Mouse (Mus musculus) adrenal gland (tissue): ENCODE data around the gene Npepl1.

Source experiments
- intact Hi-C: fragments of 180-260 bp; cut with DNase I; formaldehyde crosslinking; loops from one replicate; pipeline ENCODE4 v1.15.1; 2025

The Npepl1 gene

GRCm38 (mm10) chr2:174107375-174107774 lies 2.8 kb upstream of the Npepl1 start:
- intact Hi-C loops: no loop called here

GRCm38 (mm10) chr2:174110783-174111549 lies 817 bp downstream of the Npepl1 start:
- intact Hi-C loops: loop anchor here (1.0 to 10.0 kb wide), 2 partner anchors 35 to 526 kb away; partner anchors contain the start of gene Stx16

- intact Hi-C loops: loop anchor here (10.0 kb wide), 1 partner anchor 528 kb away; no protein-coding TSS in a partner anchor
These were observed 2.8 kb downstream of the Npepl1 start for GRCm38 (mm10) chr2:174112931-174113330.

GRCm38 (mm10) chr2:174114148-174114864 lies 4.2 kb downstream of the Npepl1 start:
- intact Hi-C loops: loop anchor here (10.0 kb wide), 1 partner anchor 530 kb away; no protein-coding TSS in a partner anchor

GRCm38 (mm10) chr2:174116929-174117328 lies 6.8 kb downstream of the Npepl1 start:
- intact Hi-C loops: loop anchor here (10.0 kb wide), 1 partner anchor 532 kb away; no protein-coding TSS in a partner anchor

GRCm38 (mm10) chr2:174118141-174118540 lies 8.0 kb downstream of the Npepl1 start:
- intact Hi-C loops: loop anchor here (10.0 kb wide), 1 partner anchor 533 kb away; no protein-coding TSS in a partner anchor

- intact Hi-C loops: loop anchor here (10.0 kb wide), 1 partner anchor 534 kb away; no protein-coding TSS in a partner anchor
These were observed 9.1 kb downstream of the Npepl1 start for GRCm38 (mm10) chr2:174119259-174119658.

- intact Hi-C loops: no loop called here
These were observed 10.5 kb downstream of the Npepl1 start for GRCm38 (mm10) chr2:174120631-174121030.

- intact Hi-C loops: no loop called here
These were observed 11.3 kb downstream of the Npepl1 start for GRCm38 (mm10) chr2:174121411-174121947.

GRCm38 (mm10) chr2:174122331-174122730 lies 12.2 kb downstream of the Npepl1 start:
- intact Hi-C loops: no loop called here

GRCm38 (mm10) chr2:174123731-174124130 lies 13.6 kb downstream of the Npepl1 start:
- intact Hi-C loops: no loop called here

GRCm38 (mm10) chr2:174126522-174127375 lies 16.6 kb downstream of the Npepl1 start:
- intact Hi-C loops: no loop called here

GRCm38 (mm10) chr2:174127376-174127713 lies 17.2 kb downstream of the Npepl1 start:
- intact Hi-C loops: no loop called here

- intact Hi-C loops: no loop called here
These were observed 18.8 kb downstream of the Npepl1 start for GRCm38 (mm10) chr2:174128926-174129325.

GRCm38 (mm10) chr2:174130468-174131097 lies 20.4 kb downstream of the Npepl1 start:
- intact Hi-C loops: no loop called here

- intact Hi-C loops: no loop called here
These were observed 22.3 kb downstream of the Npepl1 start for GRCm38 (mm10) chr2:174132413-174132969.

GRCm38 (mm10) chr2:174159035-174159434 lies 48.9 kb downstream of the Npepl1 start:
- intact Hi-C loops: no loop called here

GRCm38 (mm10) chr2:174160461-174160860 lies 50.3 kb downstream of the Npepl1 start:
- intact Hi-C loops: no loop called here
